Mouse (Mus musculus) embryonic facial prominence, embryonic 10.5 days (tissue): Measurements from ENCODE around the gene Wdr48. TPM values are rescaled to one million over a fixed set of nuclear protein-coding genes. Genes with fewer than 3 reads are reported as not detected.
A peak's percentile ranks its signal among the peaks of the same experiment; 100 is the strongest.

Experiments used
- DNase-seq: peaks from one replicate; pipeline ENCODE4 v3.0.0-alpha.2; 2017; ENCODE audit warnings: low spot score
- H3K27ac ChIP-seq: fragments of 300-500 bp; sonication (generic); replicated peaks from 2 replicates; pipeline ENCODE4 v1.5.1; 2016; ENCODE audit warnings: mild to moderate bottlenecking
- H3K27me3 ChIP-seq: fragments of 300-500 bp; sonication (generic); replicated peaks from 2 replicates; pipeline ENCODE4 v1.6.1; 2016; ENCODE audit warnings: low read depth, mild to moderate bottlenecking; ENCODE audit not compliant: poor library complexity, severe bottlenecking
- H3K36me3 ChIP-seq: fragments of 300-500 bp; sonication (generic); replicated peaks from 2 replicates; pipeline ENCODE4 v1.6.1; 2016; ENCODE audit warnings: mild to moderate bottlenecking, moderate library complexity
- H3K4me1 ChIP-seq: fragments of 300-500 bp; sonication (generic); 2 replicates; pipeline ENCODE4 v1.6.1; 2016
- H3K4me3 ChIP-seq: fragments of 300-500 bp; sonication (generic); 2 replicates; pipeline ENCODE4 v1.5.1; 2016; ENCODE audit warnings: mild to moderate bottlenecking, moderate library complexity
- H3K9me3 ChIP-seq: fragments of 300-500 bp; sonication (generic); 2 replicates; pipeline ENCODE4 v1.6.1; 2016; ENCODE audit warnings: mild to moderate bottlenecking
- WGBS: fragments of 180-500 bp; shearing (Covaris S2); methylation state at CpG from one replicate; pipeline ENCODE4 v1.1.7; 2016; 5-methylcytosine and 5-hydroxymethylcytosine counted together
- polyA plus RNA-seq: library from polyadenylated mRNA; unstranded; fragments of >200 nt; fragmentation: Nextera tagmentation; extraction: Ambion mirVana; gene quantifications from 2 replicates; pipeline ENCODE4 v1.2.1, GENCODE M21; 2016

The Wdr48 gene
- 71.3 and 72.2 TPM in 2 replicates for polyA plus RNA-seq

GRCm38 (mm10) chr9:119894339-119895009, at the start of gene Wdr48:
Wdr48 (plus strand) TSS chr9:119894878.
- peak; percentile 98 for DNase-seq
- 4% methylated on average over 34 of the region's 34 CpGs for WGBS
- peak within 1 kb of the TSS; percentile 94 for H3K27ac ChIP-seq
- peaks cover 15% of the 10 kb centered on the region for H3K4me1 ChIP-seq
- peaks cover 3% of the 10 kb centered on the region for H3K36me3 ChIP-seq
- H3K27me3 ChIP-seq = no peaks in the 10 kb centered on the region
- peak within 1 kb of the TSS; percentile 74 for H3K4me3 ChIP-seq
- no peaks in the 10 kb centered on the region for H3K9me3 ChIP-seq

GRCm38 (mm10) chr9:119847187-119847586, 47.5 kb upstream of the Wdr48 start:
- Histone ChIP-seq H3K4me1 (peaks cover 41% of the 10 kb centered on the region), H3K36me3 (no peaks in the 10 kb centered on the region), H3K4me3 (no peak overlapping the region), H3K9me3 (no peaks in the 10 kb centered on the region), H3K27ac (no peak overlapping the region), H3K27me3 (peaks cover 47% of the 10 kb centered on the region)
- WGBS = 77% methylated on average over 6 of the region's 6 CpGs
- no peak for DNase-seq

- Histone ChIP-seq H3K27ac (no peak overlapping the region), H3K9me3 (no peaks in the 10 kb centered on the region), H3K27me3 (peaks cover 41% of the 10 kb centered on the region), H3K4me1 (peaks cover 32% of the 10 kb centered on the region), H3K4me3 (no peak overlapping the region), H3K36me3 (no peaks in the 10 kb centered on the region)
- DNase-seq = no peak
- WGBS = 37% methylated on average over 7 of the region's 7 CpGs
Measured at GRCm38 (mm10) chr9:119848671-119849070, 46.0 kb upstream of the Wdr48 start.

- Histone ChIP-seq H3K9me3 (no peaks in the 10 kb centered on the region), H3K4me1 (peaks cover 37% of the 10 kb centered on the region), H3K27ac (no peak overlapping the region), H3K36me3 (no peaks in the 10 kb centered on the region), H3K4me3 (no peak overlapping the region), H3K27me3 (peaks cover 37% of the 10 kb centered on the region)
- DNase-seq = no peak
- WGBS = 27% methylated on average over 8 of the region's 8 CpGs
Measured at GRCm38 (mm10) chr9:119849214-119849613, 45.5 kb upstream of the Wdr48 start.

GRCm38 (mm10) chr9:119852347-119853030, 42.2 kb upstream of the Wdr48 start:
- Histone ChIP-seq H3K36me3 (no peaks in the 10 kb centered on the region), H3K4me1 (peaks cover 24% of the 10 kb centered on the region), H3K27ac (no peak overlapping the region), H3K27me3 (peaks cover 18% of the 10 kb centered on the region), H3K4me3 (no peak overlapping the region), H3K9me3 (peaks cover 7% of the 10 kb centered on the region; the same call in 1 of the 2 replicates)
- DNase-seq = peak; percentile 40
- WGBS = 74% methylated on average over 10 of the region's 10 CpGs

GRCm38 (mm10) chr9:119853071-119853846, 41.4 kb upstream of the Wdr48 start:
- Histone ChIP-seq H3K36me3 (no peaks in the 10 kb centered on the region), H3K27me3 (peaks cover 12% of the 10 kb centered on the region), H3K27ac (no peak overlapping the region), H3K4me1 (peaks cover 24% of the 10 kb centered on the region), H3K9me3 (peaks cover 13% of the 10 kb centered on the region; the same call in 1 of the 2 replicates), H3K4me3 (no peak overlapping the region)
- 77% methylated on average over 2 of the region's 2 CpGs for WGBS
- no peak for DNase-seq

- Histone ChIP-seq H3K36me3 (no peaks in the 10 kb centered on the region), H3K9me3 (peaks cover 15% of the 10 kb centered on the region; the same call in 1 of the 2 replicates), H3K4me1 (peaks cover 16% of the 10 kb centered on the region), H3K4me3 (no peak overlapping the region), H3K27me3 (peaks cover 6% of the 10 kb centered on the region; the same call in 1 of the 2 replicates), H3K27ac (no peak overlapping the region)
- WGBS = 52% methylated on average over 8 of the region's 8 CpGs
- DNase-seq = no peak
Measured at GRCm38 (mm10) chr9:119854170-119854569, 40.5 kb upstream of the Wdr48 start.

- no peak overlapping the region for H3K27ac ChIP-seq
- WGBS = 77% methylated on average over 4 of the region's 4 CpGs
- DNase-seq = no peak
- H3K4me3 ChIP-seq = no peak overlapping the region
- peaks cover 16% of the 10 kb centered on the region for H3K4me1 ChIP-seq
- H3K27me3 ChIP-seq = no peaks in the 10 kb centered on the region
- H3K36me3 ChIP-seq = no peaks in the 10 kb centered on the region
- no peaks in the 10 kb centered on the region for H3K9me3 ChIP-seq
Measured at GRCm38 (mm10) chr9:119887144-119887901, 7.4 kb upstream of the Wdr48 start.

GRCm38 (mm10) chr9:119888843-119889246, 5.8 kb upstream of the Wdr48 start:
- H3K9me3 ChIP-seq = no peaks in the 10 kb centered on the region
- H3K4me3 ChIP-seq = no peak overlapping the region
- H3K27ac ChIP-seq = 0 out of 2 replicates have a peak overlapping the region, but pooled peaks have one; percentile 54
- 44% methylated on average over 2 of the region's 2 CpGs for WGBS
- DNase-seq = peak; percentile 54
- H3K27me3 ChIP-seq = no peaks in the 10 kb centered on the region
- H3K36me3 ChIP-seq = no peaks in the 10 kb centered on the region
- H3K4me1 ChIP-seq = peaks cover 13% of the 10 kb centered on the region

- Histone ChIP-seq H3K9me3 (no peaks in the 10 kb centered on the region), H3K4me1 (peaks cover 13% of the 10 kb centered on the region), H3K36me3 (no peaks in the 10 kb centered on the region), H3K27me3 (no peaks in the 10 kb centered on the region), H3K4me3 (no peak overlapping the region), H3K27ac (0 out of 2 replicates have a peak overlapping the region, but pooled peaks have one; percentile 54)
- WGBS = 79% methylated on average over 9 of the region's 9 CpGs
- no peak for DNase-seq
Measured at GRCm38 (mm10) chr9:119889446-119889845, 5.2 kb upstream of the Wdr48 start.

- Histone ChIP-seq H3K4me3 (no peak overlapping the region), H3K36me3 (no peaks in the 10 kb centered on the region), H3K27me3 (no peaks in the 10 kb centered on the region), H3K4me1 (peaks cover 17% of the 10 kb centered on the region), H3K9me3 (no peaks in the 10 kb centered on the region), H3K27ac (no peak overlapping the region)
- 44% methylated on average over 2 of the region's 2 CpGs for WGBS
- DNase-seq = peak; percentile 26
Measured at GRCm38 (mm10) chr9:119890692-119891091, 4.0 kb upstream of the Wdr48 start.

- no peaks in the 10 kb centered on the region for H3K36me3 ChIP-seq
- no peak for DNase-seq
- no peaks in the 10 kb centered on the region for H3K9me3 ChIP-seq
- no peaks in the 10 kb centered on the region for H3K27me3 ChIP-seq
- WGBS = 84% methylated on average over 5 of the region's 5 CpGs
- peaks cover 21% of the 10 kb centered on the region for H3K4me1 ChIP-seq
- peak overlapping the region; percentile 74; the same call in 1 of the 2 replicates for H3K4me3 ChIP-seq
- peak overlapping the region; percentile 94 for H3K27ac ChIP-seq
Measured at GRCm38 (mm10) chr9:119893881-119894280, 797 bp upstream of the Wdr48 start.
